Mouse (Mus musculus) cerebellum, adult 18-20 months (tissue): ENCODE measurements at regions not wholly inside any gene's neighbourhood (a gene's known extent, or its start where the extent isn't known, plus 50 kb on each side); places are given as distances from the start of the nearest gene placed in this dataset.
A peak's percentile ranks its signal among the peaks of the same experiment; 100 is the strongest.

Experiments used
- DNase-seq, 2 experiments: peaks; one replicate each; pipeline ENCODE4 v3.0.0; 2021

DNA sequence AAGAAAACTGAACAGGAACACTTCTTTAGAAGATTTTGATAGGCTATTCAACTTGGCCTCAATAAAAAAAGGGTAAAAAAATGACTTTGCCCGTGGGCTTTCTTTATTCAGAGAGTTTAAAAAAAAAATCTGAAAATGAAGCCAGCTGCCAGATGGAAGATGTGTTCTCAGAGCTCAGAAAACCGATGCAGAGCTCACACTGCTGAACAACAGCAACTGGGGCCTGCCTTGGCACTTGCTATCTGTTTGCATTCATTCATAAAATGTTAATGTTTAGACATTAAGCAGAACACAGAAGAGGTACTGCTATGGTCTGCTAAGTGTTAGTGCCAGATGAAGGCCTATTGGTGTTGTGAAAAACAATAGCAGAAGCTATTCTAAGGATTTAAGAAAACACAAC lies 173.8 kb upstream of the Smc2 start:
- no peak for DNase-seq

DNA sequence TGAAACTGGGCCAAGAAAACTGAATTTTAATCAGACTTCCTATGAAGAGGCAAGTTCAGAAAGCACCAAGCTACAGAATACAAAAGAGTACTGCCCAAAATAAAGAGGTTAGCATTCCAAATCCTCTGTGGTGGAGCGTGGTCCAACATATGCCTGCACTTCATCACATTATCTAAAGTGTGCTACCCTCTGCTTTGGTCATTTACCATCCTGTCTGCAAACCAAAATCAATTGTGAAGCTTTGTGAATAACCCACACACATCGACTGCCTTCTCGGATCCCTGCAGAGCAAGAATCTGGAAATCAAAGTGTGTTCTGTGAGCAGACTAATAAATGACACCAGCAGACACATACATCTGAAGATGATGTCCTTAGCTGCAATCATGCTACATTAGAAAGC lies 156.6 kb upstream of the Smc2 start:
- no peak for DNase-seq

GRCm38 (mm10) chr4:52284909-52285308 lies 154.1 kb upstream of the Smc2 start:
- DNase-seq, result no peak

DNA sequence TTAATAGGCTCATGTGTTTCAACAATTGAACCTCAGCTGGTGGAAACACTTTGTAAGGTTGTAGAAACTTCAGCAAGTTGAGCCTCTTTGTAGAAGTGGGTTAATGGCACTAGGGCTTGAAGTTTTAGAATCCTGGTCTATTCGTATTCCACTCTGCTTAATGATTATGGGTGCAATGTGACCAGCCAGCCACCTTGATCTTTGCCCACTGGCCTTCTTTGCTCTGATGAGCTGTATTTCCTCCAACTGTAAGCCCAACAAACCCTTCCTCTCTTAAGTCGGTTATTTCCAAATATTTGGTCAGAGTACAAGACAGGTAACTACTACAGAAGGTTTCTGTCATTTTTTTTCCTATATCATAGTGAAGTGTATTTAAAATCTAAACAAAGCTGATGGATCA lies 145.4 kb upstream of the Smc2 start:
- no peak for DNase-seq

- no peak for DNase-seq
These were observed 139.8 kb upstream of the Smc2 start for GRCm38 (mm10) chr4:52299226-52299625.

DNA sequence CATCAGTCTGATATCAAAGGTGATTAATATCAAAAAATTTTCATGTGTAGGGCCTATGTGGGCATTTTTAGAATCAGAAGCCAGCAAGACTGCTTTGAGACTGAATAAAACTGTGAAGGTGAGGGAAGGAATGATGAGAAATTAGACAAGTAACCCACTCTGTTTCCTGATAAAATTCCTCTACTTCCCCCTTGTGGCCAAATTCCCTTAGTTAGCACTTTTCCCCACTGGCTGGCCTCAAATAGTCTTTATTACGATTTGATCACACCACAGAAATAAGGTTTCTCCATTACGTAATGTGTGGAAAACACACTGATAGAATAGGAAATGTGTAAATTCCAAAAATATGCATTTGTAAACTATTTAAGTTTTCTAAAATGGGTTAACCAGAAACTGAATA lies 137.4 kb upstream of the Smc2 start:
- no peak for DNase-seq

- no peak for DNase-seq
These were observed 114.7 kb upstream of the Smc2 start for GRCm38 (mm10) chr4:52324300-52324699.

DNA sequence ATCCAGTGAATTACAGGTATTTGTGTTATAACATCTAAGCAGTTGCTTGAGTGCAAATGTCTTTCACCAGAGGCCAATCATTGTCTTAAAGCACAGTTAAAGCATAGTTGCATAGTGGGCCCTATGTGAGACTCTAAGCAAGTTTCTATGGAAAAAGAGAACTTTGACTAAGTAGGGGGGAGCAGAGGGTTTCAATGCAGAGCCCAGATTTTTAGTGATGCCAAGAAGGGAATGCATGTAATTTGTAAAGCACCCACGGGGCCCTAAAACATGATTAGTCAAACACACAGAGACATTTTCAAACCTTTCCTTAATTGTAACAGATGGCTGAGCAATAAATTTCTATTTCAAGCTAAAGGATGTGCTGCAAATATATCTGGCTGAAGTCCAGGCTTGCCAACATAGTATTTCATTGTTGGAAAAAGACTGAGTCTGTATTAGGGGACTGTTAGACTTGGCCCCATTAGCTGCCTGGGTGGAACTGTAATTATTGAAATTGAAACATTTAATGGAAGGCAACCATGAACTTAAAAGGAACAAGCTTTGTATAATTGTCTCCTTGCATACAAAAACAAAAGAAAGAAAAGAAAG lies 107.6 kb upstream of the Smc2 start:
- DNase-seq, result peak; percentile 22 to 38

DNA sequence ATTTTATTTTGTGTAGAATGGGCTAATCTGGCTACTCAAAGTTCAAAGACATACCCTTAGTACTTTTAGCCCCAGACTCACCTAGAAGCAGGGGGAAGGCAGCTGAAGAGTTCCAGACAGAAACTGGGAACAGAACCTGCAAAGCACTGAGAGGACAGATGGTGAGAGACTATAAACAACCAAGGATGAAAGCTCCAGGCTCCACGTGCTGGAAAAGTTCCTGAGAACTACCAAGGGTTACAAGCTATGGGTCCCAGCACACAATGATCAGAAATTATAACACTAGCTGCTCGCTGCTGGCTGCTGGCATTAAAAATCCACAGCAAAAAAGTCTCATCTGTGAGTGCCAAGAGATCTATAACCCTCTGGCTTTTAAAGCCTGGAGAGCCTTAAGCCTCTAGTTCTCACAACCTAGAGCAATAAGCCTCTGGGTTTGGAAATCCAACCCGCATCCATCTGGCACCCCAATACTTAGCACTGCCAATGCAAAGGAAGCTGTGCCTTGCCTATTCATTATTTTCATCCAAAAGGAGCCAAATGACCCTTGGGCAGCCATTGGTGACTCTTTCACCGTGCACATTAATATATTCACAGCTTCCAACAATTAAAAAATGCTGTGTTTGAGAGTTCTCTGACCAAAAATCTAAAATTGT lies 102.6 kb upstream of the Smc2 start:
- DNase-seq, result peak; percentile 22 to 26

DNA sequence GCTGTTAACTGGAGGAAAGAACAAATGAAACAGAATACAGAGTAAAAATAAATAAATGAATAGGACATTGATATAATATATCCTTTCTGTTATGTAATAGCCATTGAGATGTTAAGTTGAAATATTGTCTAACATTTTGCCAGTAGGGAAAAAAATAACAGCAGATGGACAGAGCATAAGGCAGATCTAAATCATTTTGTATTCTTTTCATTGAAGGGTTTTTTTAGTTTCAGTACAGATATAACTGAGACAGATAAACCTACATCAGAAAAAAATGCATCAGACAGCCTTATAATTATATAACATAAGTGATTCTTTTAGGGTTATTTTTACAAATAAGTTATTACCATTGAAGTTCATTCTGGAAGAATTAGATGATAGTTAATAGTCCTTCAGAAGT lies 97.8 kb upstream of the Smc2 start:
- DNase-seq, result no peak

DNA sequence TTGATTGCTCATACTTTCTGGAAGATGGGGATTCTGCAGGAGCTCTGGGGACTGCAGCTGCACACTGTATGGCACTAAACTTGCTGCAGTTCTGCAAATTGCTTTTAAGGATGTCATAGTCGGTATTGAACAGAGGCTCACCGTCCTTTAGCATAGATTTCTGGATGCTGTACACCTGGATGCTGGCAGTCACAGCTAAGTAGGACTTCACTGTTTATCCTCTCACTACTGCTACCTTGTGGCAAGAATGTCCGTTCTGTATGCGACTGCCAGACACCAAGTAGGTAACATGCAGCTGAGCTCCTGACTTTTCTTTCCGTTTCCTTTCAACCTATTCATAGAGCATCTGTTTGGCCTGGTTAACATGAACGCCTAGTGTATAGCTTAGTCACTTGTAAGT lies 77.3 kb upstream of the Smc2 start:
- DNase-seq, result no peak

- DNase-seq, result no peak
These were observed 73.2 kb upstream of the Smc2 start for GRCm38 (mm10) chr4:52365866-52366265.

- no peak for DNase-seq
These were observed 70.5 kb upstream of the Smc2 start for GRCm38 (mm10) chr4:52368527-52368926.
